Mouse (Mus musculus): ENCODE data around the gene Dnah11. TPM values are rescaled to one million over a fixed set of nuclear protein-coding genes. Genes with fewer than 3 reads are reported as not detected.

Gene Dnah11
- total RNA-seq, 2 experiments from 2014 or later: 0.18 TPM; not detected in 1

DNA sequence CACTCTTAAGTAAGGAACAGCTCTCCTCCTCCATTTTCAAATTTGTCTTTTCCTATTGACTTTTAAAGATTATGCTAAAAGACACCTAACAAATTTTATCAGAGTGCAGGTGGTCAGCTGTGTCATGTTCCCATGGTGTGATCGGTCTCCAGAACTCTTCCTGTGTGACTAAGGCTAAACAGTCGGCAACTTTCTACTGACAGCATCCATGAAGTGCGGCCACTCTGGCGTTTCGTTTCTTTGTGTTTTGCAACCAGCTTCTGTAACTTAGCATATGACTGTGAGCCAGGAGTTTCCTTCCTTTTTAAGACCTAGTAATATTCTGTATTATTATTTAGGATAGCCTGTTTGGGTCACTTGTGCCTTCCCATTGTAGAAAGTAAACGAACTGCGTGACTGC, 338.0 kb downstream of the Dnah11 start:
- no peak for DNase-seq

DNA sequence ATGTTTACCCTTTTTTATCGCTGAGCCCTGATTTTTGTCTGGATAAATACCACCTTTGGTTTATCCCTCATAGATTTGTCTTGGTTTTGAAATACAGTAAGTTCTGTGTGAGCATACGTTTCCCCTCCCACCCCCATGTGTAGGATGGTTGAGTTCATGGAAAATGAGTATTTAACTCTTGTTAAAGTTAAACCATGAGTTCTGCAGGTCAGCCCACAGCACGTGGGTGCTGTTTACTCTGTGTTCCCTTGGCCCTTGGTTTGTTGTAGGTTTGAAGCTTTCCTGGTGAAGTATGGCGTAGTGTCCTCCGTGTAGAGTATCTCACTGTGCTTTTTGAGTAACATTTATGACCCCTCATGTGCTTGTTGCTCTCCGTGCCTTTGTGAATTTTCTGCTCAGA, 341.0 kb downstream of the Dnah11 start:
- DNase-seq: no peak

DNA sequence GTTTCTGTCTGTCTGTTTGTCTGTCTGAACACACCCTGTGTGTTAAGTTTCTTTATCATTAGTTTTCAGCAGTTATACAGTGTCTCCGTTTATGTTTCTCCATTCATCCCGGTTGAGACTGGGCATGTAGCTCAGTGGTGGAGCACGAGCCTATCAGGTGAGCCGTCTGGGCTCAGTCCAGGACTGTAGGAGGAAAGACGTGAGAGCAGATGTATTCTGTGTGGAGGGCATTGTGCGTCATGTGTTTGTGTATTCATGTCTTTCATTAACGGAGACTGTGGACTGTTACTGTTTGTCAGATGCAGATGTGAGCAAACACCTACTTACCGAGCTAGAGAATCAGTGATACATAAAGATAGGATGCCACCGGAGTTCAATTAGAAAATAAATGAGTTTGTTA, 341.8 kb downstream of the Dnah11 start:
- DNase-seq: no peak

DNA sequence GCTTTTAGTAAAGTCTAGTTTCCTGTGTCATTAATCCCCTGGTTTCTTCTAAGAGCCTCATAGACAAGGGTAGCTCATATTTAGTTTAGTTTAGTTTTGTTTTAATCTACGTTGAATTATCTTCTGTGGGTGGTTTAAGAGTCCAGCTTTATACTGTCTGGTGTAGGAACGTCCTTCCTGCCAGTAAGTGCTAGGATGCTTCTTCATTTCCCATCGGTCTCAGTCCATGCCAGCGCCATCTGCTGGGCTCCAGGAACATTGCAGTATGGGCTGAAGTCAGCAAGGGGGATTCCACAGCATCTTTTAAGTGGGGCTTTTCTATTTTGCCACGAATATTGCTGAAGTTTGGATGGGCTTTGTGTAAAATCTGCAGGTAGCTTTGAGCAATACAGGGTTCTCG, 345.5 kb downstream of the Dnah11 start:
- DNase-seq: peak; percentile 28 to 73

DNA sequence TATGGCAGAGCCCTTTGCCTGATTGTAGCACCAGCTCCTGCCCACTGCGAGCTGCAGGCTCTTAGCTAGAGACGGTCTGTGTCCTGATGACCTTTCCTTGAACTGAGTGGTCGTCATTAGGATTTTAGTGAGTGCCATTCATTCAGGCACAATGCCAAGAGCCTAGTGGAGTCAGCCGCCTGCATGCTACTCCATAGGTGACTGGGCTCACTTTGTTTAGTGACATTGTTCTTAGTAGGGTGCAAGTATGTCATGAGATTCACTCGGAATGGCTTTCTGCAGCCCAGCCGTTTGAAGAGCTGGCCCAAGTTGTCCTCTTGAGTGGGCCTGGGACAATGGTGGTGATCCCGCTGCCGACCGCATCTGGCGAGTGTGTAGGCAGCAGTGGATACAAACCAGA, 348.4 kb downstream of the Dnah11 start:
- no peak for DNase-seq

DNA sequence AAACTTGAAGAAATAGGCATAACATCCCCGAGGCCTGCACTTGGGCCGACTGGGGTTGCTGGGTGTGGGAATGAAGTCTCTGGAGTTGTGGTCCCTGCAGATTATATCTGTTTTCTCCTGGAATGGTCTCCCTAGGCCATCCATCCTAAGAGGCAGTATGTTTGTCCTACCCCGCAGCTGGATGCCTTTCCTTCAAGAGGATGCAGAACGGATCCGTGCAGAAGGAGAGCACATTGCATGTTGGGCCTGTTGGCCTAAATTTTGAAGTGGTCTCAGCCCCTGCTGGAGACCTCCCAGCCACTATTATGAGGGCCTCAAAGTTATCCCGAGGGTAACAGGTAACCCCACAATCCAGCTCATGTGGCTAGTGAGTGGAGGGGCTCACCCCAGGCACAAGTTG, 350.2 kb downstream of the Dnah11 start:
- no peak for DNase-seq

DNA sequence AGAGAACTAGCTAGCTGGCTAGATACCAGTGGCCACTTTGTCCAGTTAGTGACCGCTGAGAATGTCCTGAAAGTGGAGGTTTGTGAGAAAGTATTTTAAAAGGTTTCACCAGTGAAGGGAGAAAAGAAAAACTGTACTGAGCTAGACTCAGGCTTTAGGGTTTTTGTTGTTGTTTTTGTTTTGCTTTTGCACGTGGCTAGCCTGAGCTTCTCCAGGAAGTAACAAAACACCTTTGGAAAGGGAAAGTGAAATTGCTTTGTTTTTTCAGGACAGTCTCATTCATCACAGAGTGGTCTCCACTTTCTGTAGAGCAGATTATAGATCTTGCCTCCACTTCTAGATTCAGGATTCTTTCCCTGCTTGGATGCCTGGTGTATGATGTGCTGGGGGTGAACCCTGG, 353.9 kb downstream of the Dnah11 start:
- no peak for DNase-seq

DNA sequence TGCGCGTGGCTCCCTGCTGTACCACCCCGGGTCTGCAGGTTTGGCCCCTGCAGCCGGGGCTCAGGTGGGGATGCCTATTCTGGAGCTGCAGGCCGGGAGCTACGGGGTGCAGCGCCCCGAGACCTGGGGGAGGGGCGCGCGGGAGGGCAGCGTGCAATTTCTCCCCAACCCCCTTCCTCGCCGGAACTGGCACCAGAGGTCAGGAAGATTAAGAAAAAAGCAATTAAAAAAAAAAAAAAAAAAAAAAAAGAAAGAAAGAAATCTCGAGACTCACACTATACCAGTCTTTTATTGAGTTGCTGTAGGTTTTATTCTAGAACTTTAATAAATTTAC, 354.8 kb downstream of the Dnah11 start:
- DNase-seq: no peak

DNA sequence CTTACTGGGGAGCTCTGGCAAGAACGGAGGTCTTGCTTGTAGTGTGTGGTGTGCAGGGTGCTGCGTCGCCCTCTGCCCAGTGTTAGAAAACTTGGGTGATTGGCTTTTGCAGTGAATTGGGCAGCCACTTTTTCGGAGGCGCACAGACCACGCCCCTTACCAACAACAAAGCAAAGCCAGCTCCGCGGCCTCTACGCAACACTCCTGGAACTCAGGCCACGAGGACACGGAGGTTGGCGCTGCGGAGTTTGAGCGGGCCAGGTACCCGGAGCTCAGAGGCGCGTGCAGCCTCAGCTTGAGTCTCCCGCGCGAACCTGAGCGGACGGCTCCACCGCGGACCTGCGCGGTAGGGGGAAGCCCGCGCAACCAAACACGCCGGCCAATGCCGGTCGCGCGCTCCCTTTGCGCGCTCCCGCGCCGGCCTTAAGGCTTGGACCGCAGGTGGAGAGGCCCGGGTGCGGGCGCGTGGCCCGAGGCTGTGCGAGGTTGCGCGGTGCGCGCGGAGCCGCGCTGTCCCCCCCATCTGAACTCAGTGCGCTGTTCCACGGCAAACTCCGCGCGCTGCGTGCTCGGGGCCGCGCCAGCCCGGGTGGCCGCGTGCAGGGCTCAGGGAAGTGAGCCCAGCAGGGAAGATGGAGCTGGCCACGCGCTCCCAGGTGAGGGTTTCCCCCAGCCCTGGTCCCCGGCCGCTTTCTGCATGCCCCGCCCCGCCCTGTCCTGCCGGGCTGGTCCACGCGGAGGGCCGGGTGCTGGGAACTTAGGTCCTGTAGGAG, 355.4 kb downstream of the Dnah11 start:
- DNase-seq: peak; percentile 12 to 30

DNA sequence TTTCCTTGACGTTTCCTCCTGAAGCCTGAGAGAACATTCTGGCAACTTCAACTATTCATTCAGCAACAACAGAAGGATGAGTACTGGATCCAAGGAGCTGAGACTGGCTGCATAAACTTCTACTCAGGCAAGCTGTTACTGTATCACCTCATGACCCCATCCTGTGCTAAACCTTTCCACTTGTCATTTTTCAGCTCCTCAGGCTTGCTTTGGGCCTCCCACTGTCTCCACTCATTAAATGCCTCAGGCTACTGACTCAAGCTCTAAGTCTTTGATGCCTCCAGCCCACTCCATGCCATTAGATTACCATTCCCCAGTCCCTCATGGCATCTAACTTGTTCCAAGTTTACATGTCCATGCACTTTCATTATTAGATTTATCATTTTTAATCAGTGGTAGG, 356.2 kb downstream of the Dnah11 start:
- DNase-seq: no peak

DNA sequence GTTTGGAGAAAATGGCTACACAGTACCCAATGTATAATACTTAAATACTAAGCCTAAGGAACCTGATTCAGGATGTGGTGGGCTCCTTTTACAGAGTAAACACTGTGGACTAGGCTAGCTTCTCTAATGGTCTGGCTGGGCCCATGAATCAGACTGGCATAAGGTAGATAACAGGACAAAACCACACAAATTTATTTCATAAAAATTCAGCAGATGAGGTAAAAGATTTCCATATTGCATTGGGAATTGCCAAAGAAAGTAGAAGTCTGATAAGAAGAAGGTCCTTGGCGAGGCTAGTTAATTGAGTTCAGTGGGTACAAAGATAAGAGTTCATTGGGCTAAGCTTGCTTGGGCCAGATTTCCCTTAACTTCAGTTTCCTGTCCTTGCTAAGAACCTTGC, 358.1 kb downstream of the Dnah11 start:
- no peak for DNase-seq

DNA sequence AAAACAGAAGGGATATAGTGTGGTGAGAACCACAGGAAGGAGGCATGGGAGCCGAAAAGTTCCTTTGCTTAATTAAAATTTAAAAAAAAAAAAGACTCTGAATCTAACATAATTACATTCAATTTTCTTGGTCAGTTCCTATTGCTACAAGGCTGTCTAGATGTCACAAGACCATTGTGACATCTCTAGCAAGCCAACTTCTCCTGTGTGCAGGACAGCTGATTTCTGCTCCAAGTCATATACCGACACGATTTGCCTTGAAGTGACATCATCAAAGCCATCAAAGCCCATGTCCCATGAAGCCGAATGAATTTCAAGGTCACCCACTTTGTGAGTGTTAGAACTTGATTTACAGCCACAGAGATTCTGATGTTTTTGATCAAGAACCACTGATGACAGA, 361.5 kb downstream of the Dnah11 start:
- DNase-seq: no peak

DNA sequence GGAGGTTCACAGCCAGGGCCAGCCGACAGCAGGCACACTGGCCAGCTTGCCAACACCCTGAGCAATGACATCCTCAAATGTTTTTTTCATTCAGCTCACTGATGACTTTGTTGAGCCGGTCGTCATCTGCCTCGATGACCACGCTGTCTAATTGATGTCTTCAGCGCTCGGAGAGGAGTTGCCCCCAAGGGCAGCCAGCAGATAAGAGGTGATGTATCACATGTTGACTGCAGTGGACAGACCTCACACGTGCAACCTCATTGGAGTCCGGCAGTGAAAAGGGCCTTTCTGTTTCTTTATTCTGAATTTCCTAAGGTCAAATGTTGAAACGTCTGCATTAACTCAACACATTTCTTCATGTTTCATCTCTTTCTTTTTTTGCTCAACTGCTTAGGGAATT, 363.5 kb downstream of the Dnah11 start:
- DNase-seq: no peak

DNA sequence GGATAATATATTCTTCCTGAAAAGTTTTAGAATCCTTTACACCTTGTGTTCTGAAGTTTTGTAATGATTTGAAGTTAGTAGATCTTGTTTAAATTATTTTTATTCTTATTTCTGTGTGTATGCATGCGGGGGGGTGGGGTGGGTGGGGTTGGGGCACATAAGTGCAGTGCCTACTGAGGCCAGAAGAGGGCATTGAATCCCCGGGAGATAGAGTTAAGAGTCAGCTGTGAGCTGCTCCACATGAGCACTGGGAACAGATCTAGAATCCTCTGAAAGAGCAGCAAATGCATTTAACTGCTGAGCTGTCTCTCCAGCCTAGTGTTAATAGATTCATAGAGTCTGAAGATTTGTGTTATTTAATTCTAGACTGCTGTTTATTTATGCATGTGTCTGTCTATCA, 364.2 kb downstream of the Dnah11 start:
- no peak for DNase-seq

DNA sequence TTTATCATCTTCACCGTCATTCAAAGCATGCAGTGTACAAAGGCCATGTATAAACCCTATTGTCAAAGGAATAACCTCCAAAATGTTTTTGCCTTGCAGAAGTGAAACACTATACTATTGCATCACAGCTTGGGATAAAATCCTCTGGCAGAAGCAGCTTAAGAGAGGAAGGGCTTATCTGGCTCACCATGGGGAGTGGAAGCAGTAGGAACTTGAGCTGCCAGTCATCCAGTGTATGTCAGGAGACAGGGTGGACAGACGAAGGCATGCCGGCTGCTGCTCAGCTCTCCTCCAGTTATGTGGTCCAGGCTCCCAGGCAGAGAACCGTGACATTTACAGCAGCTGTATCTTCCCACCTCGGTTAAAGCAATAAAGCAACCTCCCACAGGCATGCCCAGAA, 366.7 kb downstream of the Dnah11 start:
- DNase-seq: no peak

DNA sequence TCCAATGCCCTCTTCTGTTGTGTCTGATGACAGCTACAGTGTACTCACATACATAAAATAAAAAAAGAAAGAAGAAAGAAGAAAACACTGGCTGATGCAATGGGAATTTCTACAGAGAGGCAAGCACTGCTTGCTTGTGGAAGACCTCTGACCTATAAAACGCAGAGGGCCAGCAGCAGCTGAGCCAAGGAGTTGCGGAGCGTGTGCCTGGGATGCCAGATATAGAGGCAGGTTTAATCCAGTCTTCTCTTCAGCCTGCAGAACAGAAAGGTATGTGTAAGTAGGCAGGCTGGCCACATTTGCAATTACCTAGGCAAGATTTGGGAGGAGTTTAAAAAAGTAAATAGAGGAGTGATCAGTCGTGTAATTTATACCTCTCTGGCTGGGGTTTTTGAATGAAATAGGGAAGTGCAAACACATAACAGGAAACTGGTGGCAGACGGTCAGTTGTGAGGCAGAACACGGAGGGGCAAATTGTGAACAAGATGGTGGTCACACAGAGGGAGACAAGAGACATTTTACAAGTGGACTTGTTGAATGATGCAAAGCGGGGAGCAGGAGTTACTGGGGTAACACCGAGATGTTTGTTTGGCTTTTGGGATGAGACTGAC, 367.4 kb downstream of the Dnah11 start:
- DNase-seq: no peak

DNA sequence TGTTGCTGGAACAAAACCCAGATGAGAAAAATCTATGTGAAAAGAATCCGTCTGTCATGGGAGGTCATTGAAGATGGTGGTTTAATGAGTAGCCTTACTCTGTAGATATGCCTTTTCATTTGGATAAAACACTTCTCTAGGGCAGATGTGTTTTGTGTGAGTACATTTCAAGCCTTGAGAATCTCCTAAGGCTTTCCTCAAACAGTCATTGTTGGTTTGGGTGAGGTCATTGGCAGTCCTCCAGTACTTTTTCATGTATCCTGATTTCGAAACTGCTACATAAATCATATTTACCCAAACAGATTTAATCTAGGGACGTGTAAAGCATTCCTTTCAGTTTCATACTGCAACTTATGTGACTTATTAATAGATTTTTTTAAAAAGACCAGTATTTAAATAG, 370.5 kb downstream of the Dnah11 start:
- DNase-seq: no peak

Other genes starting within 250 kb of the Dnah11 start
- 1 to 10 TPM; 9.5 to 9.8 TPM for gene Sp4, start 102.4 kb upstream of the Dnah11 start, total RNA-seq (2021)

Data from heart, adult 18-20 months (tissue).